Comparison of ENCODE assay signal across 15 mouse cellular contexts in genomic region chr9:61855686-61856085, GRCm38 (mm10). TPM values are rescaled to one million over a fixed set of nuclear protein-coding genes. Genes with fewer than 3 reads are reported as not detected.
DNase-seq lines count a peak whose midpoint lies in the region; ATAC-seq lines count a peak whose summit lies in the region.
"Had no signal": no experiment of that assay in that cellular context is flagged by ENCODE, and none has a peak within 500 bp of the region (broad histone marks: within the 10 kb centered on the region; RNA-seq: fewer than 3 reads in every experiment).

No protein-coding gene starts in this region.

- H3K9me3 ChIP-seq in heart, embryonic 12.5 days (replicated peaks) = no peaks in the 10 kb centered on the region; the same call in 1 of the 2 replicates
- H3K9me3 ChIP-seq: limb, embryonic 13.5 days; liver, embryonic 15.5 days; midbrain, embryonic 12.5 days had no signal

- no peak for ATAC-seq in heart, embryonic 12.5 days (ENCODE audit: insufficient number of reproducible peaks, low FRiP score)
- no peak for ATAC-seq in megakaryocyte, adult 5-6 weeks (ENCODE audit: poor library complexity, severe bottlenecking)
- ATAC-seq: Patski had no signal

- no peak overlapping the region for H3K4me3 ChIP-seq in heart, embryonic 12.5 days
- H3K4me3 ChIP-seq: limb, embryonic 13.5 days; liver, embryonic 15.5 days; midbrain, embryonic 12.5 days had no signal

- H3K27me3 ChIP-seq in heart, embryonic 12.5 days (replicated peaks) = peaks cover 33% of the 10 kb centered on the region

- H3K9ac ChIP-seq in heart, embryonic 12.5 days = no peak overlapping the region
- H3K9ac ChIP-seq: limb, embryonic 13.5 days; liver, embryonic 15.5 days; midbrain, embryonic 12.5 days had no signal

- DNase-seq in cerebellum, postnatal 25 days = peak; percentile 38 to 45
- DNase-seq in cerebellum, adult 11-12 months = no peak
- DNase-seq in heart, adult 18-20 months = peak; percentile 25 to 42
- DNase-seq in retina, postnatal 1 day = peak; percentile 26
- DNase-seq in retina, embryonic 14.5 days (ENCODE audit: low spot score) = no peak
- no peak for DNase-seq in right cerebral cortex, postnatal 4 days
- DNase-seq: kidney, adult 2 months; kidney, postnatal 4 days; thymus, postnatal 4 days had no signal

- H3K27ac ChIP-seq in heart, embryonic 12.5 days (ENCODE audit: poor library complexity, severe bottlenecking) = no peak overlapping the region
- H3K27ac ChIP-seq: limb, embryonic 13.5 days; liver, embryonic 15.5 days; midbrain, embryonic 12.5 days had no signal

- H3K4me1 ChIP-seq in heart, embryonic 12.5 days (replicated peaks) = peaks cover 7% of the 10 kb centered on the region; the same call in 1 of the 2 replicates

- no peaks in the 10 kb centered on the region for H3K36me3 ChIP-seq in heart, embryonic 12.5 days
- H3K36me3 ChIP-seq: limb, embryonic 13.5 days; liver, embryonic 15.5 days; midbrain, embryonic 12.5 days had no signal

- 52% methylated on average over 11 of the region's 11 CpGs for WGBS in heart, embryonic 12.5 days

- no peak overlapping the region for H3K4me2 ChIP-seq in heart, embryonic 12.5 days
- H3K4me2 ChIP-seq: limb, embryonic 13.5 days; liver, embryonic 15.5 days; midbrain, embryonic 12.5 days had no signal

RNA-seq across cellular contexts. Expression of gene Rplp1, which starts 58.7 kb away (rescaled TPM):
- total RNA-seq in heart, adult 18-20 months (2021) = 1,000 to 10,000 TPM; 1,497 to 1,660 TPM
- 714 and 736 TPM in 2 replicates for polyA plus RNA-seq in heart, embryonic 12.5 days (2016; fragmentation: Nextera tagmentation; extraction: Ambion mirVana)
- total RNA-seq in megakaryocyte, adult 5-6 weeks (2015) = 1,617 and 1,884 TPM in 2 replicates
- total RNA-seq in megakaryocyte, adult 5-6 weeks (2017) = 3,108 and 3,204 TPM in 2 replicates

Comparison
In these comparisons a context has a peak if more than half of its experiments do, and no peak if none do; other contexts are left out.
1. DNase-seq: peak in cerebellum, postnatal 25 days (2 of 2), heart, adult 18-20 months (2 of 2) and retina, postnatal 1 day (single experiment); none in cerebellum, adult 11-12 months (single experiment), retina, embryonic 14.5 days (single experiment) and right cerebral cortex, postnatal 4 days (single experiment).